Mouse (Mus musculus): ENCODE results near the gene Slbp.

Slbp gene

DNA sequence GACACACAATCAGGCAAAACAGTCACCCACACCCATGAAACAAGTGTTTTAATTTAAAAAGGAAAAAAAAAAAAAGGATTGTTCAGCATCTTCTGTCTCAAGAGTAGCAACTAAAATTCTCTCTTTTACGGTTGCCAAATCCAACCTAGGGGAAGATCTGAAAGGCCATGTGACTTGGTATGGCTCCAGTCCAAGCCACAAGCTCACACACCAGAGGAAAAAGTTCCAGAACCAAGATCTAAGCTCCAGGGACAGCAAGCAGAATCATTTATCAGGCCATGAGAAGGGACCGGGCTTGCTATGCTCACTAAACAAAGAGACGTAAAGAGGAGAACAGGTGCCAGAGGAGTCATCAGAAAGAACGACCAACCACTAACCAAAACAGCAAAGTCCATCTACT, 24.4 kb downstream of the Slbp start:
- TF ChIP-seq GATA4 (IDR thresholded peaks at IDR 0.05; ENCODE audit: insufficient replicate concordance, low read length), result no peak

DNA sequence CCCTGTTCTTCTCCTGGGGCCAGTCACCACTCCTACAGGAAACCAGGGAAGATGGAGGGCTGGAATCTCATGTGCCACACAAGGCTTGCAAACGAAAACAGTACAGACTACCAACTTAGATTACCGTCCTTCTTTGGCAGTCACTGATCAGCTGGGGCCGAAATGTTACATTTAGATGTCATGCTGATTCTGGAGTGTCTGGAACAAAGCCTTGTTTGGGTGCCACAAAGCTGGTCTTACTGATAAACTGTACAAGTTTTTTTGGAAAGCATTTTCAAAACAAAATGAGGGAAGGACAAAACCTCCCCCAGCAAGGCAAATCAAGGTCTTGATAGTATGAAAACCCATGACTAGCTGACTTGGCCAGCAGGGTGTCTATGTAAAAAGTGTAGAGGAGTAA, 28.6 kb downstream of the Slbp start:
- TF ChIP-seq GATA4 (IDR thresholded peaks at IDR 0.05; ENCODE audit: insufficient replicate concordance, low read length), result no peak

DNA sequence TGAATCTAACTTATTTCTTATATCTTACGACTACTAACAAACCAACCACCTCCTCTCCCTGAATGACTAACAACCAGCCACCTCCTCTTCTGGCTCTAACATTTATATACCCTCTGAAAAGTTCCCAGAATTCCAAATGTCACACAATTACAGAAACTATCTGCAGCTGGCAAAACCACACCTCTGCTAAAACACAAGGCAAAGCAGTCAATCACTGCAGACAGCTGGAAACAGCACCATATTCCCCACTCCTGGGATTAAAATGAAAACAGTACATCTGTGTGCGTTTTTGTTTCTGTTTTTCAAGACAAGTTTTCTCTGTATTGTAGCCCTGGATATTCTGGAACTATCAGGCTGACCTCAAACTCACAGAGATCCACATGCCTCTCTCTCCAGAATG, 29.7 kb downstream of the Slbp start:
- no peak for TF ChIP-seq GATA4 (IDR thresholded peaks at IDR 0.05; ENCODE audit: insufficient replicate concordance, low read length)

DNA sequence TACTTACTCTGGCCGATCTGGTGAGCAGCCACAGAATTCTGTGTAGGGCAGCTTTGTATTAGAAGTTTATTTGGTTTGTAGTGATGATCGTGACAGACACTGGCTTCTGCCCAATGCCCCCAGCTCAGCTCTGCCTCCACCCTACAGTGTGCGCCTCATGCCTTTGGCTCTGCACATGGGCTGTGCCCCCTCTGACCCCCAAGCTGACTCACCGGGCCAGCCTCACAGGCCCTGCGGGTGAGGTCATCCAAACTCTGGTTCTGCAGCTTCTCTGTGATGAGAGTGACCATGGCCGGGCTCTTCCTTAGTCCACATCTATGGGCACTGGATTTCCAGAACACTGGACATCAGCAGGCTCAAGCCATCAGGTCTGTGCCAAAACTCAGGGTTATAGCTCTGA, 38.0 kb downstream of the Slbp start:
- no peak for TF ChIP-seq GATA4 (IDR thresholded peaks at IDR 0.05; ENCODE audit: insufficient replicate concordance, low read length)

- no peak for TF ChIP-seq GATA4 (IDR thresholded peaks at IDR 0.05; ENCODE audit: insufficient replicate concordance, low read length)
Measured at GRCm38 (mm10) chr5:33611795-33612194, 40.6 kb downstream of the Slbp start.

- no peak for TF ChIP-seq GATA4 (IDR thresholded peaks at IDR 0.05; ENCODE audit: insufficient replicate concordance, low read length)
Measured at GRCm38 (mm10) chr5:33609226-33609625, 43.1 kb downstream of the Slbp start.

- TF ChIP-seq GATA4 (IDR thresholded peaks at IDR 0.05; ENCODE audit: insufficient replicate concordance, low read length), result no peak
Measured at GRCm38 (mm10) chr5:33607434-33607833, 44.9 kb downstream of the Slbp start.

DNA sequence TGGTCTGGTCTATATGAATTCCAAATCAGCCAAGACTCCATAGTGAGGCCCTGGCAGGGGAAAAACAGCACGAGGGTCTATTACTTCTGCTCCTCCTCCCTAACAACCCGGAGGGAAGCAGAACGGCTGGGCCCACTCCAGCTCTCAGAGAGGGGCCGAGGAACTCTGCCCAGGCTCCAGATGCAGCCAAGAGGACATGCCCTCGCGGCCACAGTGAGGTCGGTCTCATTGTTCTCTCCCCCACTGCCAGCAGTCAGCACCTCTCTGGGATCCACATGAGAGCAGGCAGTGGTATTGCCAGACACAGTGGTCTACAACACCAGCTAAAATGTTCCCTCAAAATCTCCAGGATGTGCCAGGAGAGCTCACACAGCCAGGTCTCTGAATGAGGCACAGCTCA, 45.7 kb downstream of the Slbp start:
- no peak for TF ChIP-seq GATA4 (IDR thresholded peaks at IDR 0.05; ENCODE audit: insufficient replicate concordance, low read length)

GRCm38 (mm10) chr5:33605314-33605713, 47.1 kb downstream of the Slbp start:
- 0 out of 2 replicates have a peak, but pooled peaks have one; percentile 21 for TF ChIP-seq GATA4 (IDR thresholded peaks at IDR 0.05; ENCODE audit: insufficient replicate concordance, low read length)

DNA sequence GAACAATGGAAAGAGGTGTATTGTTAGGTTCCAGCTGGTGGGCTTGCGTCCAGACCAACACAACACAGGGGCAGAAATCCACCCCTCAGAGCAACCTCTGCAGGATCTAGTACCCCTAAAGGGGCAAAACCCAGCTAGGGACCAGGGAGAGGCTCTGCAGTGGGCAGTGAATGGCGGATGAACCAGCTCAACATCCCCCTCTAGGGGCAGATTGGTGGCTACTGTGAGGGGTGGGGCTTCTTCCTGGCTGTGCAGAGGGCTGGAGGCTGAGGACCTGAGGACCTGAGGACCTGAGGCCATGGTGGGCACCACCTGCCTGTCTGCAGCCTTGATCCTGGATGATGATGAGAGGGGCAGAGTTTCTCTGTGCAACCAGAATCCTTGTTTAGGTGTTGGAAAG, 58.8 kb downstream of the Slbp start:
- TF ChIP-seq GATA4 (IDR thresholded peaks at IDR 0.05; ENCODE audit: insufficient replicate concordance, low read length), result no peak

DNA sequence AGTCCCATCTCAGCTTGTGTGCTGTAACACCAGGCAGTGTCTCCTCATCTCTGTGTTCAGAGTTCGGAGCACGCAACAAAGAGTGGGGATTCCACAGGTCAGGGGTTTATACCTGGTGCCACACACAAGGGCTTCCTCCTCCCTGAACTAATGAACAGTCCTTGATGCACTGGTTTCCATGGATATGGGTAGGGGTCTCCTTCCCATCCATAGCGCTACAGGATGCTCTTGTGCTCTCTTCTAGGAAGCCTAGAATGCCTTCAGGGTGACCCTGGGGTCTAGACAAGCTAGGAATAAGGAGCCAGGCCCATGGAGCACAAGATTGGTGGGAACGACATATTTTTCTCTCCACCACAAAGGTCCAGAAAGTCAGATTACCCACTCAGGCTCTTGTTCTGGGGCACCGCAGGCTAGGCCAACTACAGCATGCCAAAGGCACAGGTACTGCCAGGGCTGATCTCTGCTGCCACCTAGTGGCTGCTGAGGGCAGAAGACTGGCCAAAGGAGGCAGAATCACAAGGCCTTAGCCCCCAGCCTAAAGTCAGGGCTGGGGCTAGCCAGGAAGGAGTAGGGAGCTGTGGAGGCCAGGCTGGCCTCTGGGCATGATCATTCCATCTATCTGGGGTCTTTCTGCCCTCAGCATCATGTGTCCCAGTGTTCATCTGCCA, 63.0 kb downstream of the Slbp start:
- no peak for TF ChIP-seq GATA4 (IDR thresholded peaks at IDR 0.05; ENCODE audit: insufficient replicate concordance, low read length)

GRCm38 (mm10) chr5:33588066-33588465, 64.3 kb downstream of the Slbp start:
- TF ChIP-seq GATA4 (IDR thresholded peaks at IDR 0.05; ENCODE audit: insufficient replicate concordance, low read length), result no peak

- TF ChIP-seq GATA4 (IDR thresholded peaks at IDR 0.05; ENCODE audit: insufficient replicate concordance, low read length), result no peak
Measured at GRCm38 (mm10) chr5:33587498-33588058, 64.8 kb downstream of the Slbp start.

Measured in liver, adult (tissue).